Mouse (Mus musculus): Measurements from ENCODE around the gene Sdhd. TPM values are rescaled to one million over a fixed set of nuclear protein-coding genes. Genes with fewer than 3 reads are reported as not detected.
A peak's percentile ranks its signal among the peaks of the same experiment; 100 is the strongest.

The Sdhd gene
- total RNA-seq, 2 experiments from 2014 or later: 172 to 178 TPM

- ATAC-seq (replicated peaks; ENCODE audit: poor library complexity, severe bottlenecking): peak; percentile 78
Measured at GRCm38 (mm10) chr9:50590856-50591518, 12.6 kb downstream of the Sdhd start.

- no peak for ATAC-seq (replicated peaks; ENCODE audit: poor library complexity, severe bottlenecking)
Measured at GRCm38 (mm10) chr9:50586955-50587354, 16.7 kb downstream of the Sdhd start.

GRCm38 (mm10) chr9:50585145-50585818 is 18.3 kb downstream of the Sdhd start:
- no peak for ATAC-seq (replicated peaks; ENCODE audit: poor library complexity, severe bottlenecking)

GRCm38 (mm10) chr9:50580370-50580769 is 23.2 kb downstream of the Sdhd start:
- no peak for ATAC-seq (replicated peaks; ENCODE audit: poor library complexity, severe bottlenecking)

GRCm38 (mm10) chr9:50569599-50570525 is 33.8 kb downstream of the Sdhd start:
- no peak for ATAC-seq (replicated peaks; ENCODE audit: poor library complexity, severe bottlenecking)

- ATAC-seq (replicated peaks; ENCODE audit: poor library complexity, severe bottlenecking): no peak
Measured at GRCm38 (mm10) chr9:50567881-50568280, 35.7 kb downstream of the Sdhd start.

- ATAC-seq (replicated peaks; ENCODE audit: poor library complexity, severe bottlenecking): peak; percentile 95
Measured at GRCm38 (mm10) chr9:50567372-50567771, 36.2 kb downstream of the Sdhd start.

- no peak for ATAC-seq (replicated peaks; ENCODE audit: poor library complexity, severe bottlenecking)
Measured at GRCm38 (mm10) chr9:50565940-50566339, 37.7 kb downstream of the Sdhd start.

GRCm38 (mm10) chr9:50565173-50565572 is 38.4 kb downstream of the Sdhd start:
- peak; percentile 62 for ATAC-seq (replicated peaks; ENCODE audit: poor library complexity, severe bottlenecking)

GRCm38 (mm10) chr9:50561918-50562360 is 41.7 kb downstream of the Sdhd start:
- ATAC-seq (replicated peaks; ENCODE audit: poor library complexity, severe bottlenecking): no peak

- ATAC-seq (replicated peaks; ENCODE audit: poor library complexity, severe bottlenecking): no peak
Measured at GRCm38 (mm10) chr9:50561145-50561917, 42.3 kb downstream of the Sdhd start, which contains the start of gene Tex12. Tex12 (minus strand) TSS chr9:50561325.

GRCm38 (mm10) chr9:50555094-50555446 is 48.5 kb downstream of the Sdhd start, which contains the start of gene Bco2:
Bco2 (minus strand) TSS chr9:50555181.
- no peak for ATAC-seq (replicated peaks; ENCODE audit: poor library complexity, severe bottlenecking)

- peak; percentile 94 for ATAC-seq (replicated peaks; ENCODE audit: poor library complexity, severe bottlenecking)
Measured at GRCm38 (mm10) chr9:50554241-50555093, 49.1 kb downstream of the Sdhd start, which contains the start of gene Il18. Il18 (plus strand) TSS chr9:50554827.

- peak; percentile 60 for ATAC-seq (replicated peaks; ENCODE audit: poor library complexity, severe bottlenecking)
Measured at GRCm38 (mm10) chr9:50553547-50553946, 50.1 kb downstream of the Sdhd start.

- peak; percentile 51 for ATAC-seq (replicated peaks; ENCODE audit: poor library complexity, severe bottlenecking)
Measured at GRCm38 (mm10) chr9:50552206-50552605, 51.4 kb downstream of the Sdhd start.

GRCm38 (mm10) chr9:50548936-50549335 is 54.7 kb downstream of the Sdhd start:
- no peak for ATAC-seq (replicated peaks; ENCODE audit: poor library complexity, severe bottlenecking)

- ATAC-seq (replicated peaks; ENCODE audit: poor library complexity, severe bottlenecking): peak; percentile 80
Measured at GRCm38 (mm10) chr9:50547859-50548478, 55.6 kb downstream of the Sdhd start.
